Mouse (Mus musculus): ENCODE results near the gene Cspg5. TPM values are rescaled to one million over a fixed set of nuclear protein-coding genes. Genes with fewer than 3 reads are reported as not detected.

Cspg5 gene
- polyA plus RNA-seq, 1 experiment from 2014 or later = 7.7 TPM

DNA sequence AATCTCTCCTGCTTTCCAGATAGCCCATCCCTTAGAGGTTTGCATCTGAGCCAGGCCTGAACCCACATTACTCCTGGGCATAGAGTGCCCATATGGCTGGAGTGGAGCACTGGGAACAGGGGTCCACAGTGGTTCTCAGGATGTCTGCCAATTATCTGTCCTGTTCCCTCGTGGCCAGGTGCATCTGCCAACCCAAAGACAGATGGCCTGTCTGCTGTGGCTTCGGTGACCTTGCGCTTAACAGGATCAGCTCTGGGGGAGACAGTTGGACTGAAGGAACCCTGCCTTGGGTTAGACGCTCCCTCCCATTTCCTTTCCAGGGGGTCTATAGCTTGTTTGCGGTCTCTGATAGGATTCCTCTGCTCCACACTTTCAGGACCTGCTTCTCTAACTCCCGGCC is 15.1 kb downstream of the Cspg5 start:
- H3K9me3 ChIP-seq = no peaks in the 10 kb centered on the region
- no peaks in the 10 kb centered on the region for H3K27me3 ChIP-seq
- no peak overlapping the region for H3K9ac ChIP-seq
- ATAC-seq (ENCODE audit: insufficient number of reproducible peaks, insufficient read depth, low FRiP score, low TSS enrichment, low read depth) = no peak
- no peak overlapping the region for H3K4me2 ChIP-seq
- H3K4me1 ChIP-seq = no peaks in the 10 kb centered on the region
- H3K36me3 ChIP-seq = no peaks in the 10 kb centered on the region
- no peak overlapping the region for H3K27ac ChIP-seq
- 81% methylated on average over 6 of the region's 6 CpGs for WGBS
- H3K4me3 ChIP-seq = no peak overlapping the region

DNA sequence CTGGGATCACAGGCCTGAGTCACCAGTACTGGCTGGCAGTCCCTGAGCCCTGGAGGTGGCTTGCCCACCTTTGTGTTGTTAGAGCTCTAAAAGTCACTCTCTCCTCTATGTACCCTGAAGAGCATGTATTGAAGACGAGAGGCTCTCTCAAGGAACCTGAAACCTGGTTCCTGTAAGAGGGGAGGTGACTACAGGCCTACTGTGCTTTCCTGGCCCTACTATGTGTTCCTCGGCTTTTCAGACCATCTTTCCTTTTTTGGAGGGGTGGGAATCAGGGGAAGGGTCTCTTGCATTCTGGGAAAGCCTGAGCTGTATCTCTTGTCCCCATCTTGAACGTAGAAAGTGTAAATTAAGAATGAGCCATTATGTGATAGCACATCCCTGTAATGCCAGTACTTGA is 15.5 kb downstream of the Cspg5 start:
- no peak for ATAC-seq (ENCODE audit: insufficient number of reproducible peaks, insufficient read depth, low FRiP score, low TSS enrichment, low read depth)
- Histone ChIP-seq H3K27ac (no peak overlapping the region), H3K4me1 (no peaks in the 10 kb centered on the region), H3K4me2 (no peak overlapping the region), H3K27me3 (no peaks in the 10 kb centered on the region), H3K9me3 (no peaks in the 10 kb centered on the region), H3K36me3 (no peaks in the 10 kb centered on the region), H3K4me3 (no peak overlapping the region), H3K9ac (no peak overlapping the region)
- WGBS = 70% methylated on average over 3 of the region's 3 CpGs

DNA sequence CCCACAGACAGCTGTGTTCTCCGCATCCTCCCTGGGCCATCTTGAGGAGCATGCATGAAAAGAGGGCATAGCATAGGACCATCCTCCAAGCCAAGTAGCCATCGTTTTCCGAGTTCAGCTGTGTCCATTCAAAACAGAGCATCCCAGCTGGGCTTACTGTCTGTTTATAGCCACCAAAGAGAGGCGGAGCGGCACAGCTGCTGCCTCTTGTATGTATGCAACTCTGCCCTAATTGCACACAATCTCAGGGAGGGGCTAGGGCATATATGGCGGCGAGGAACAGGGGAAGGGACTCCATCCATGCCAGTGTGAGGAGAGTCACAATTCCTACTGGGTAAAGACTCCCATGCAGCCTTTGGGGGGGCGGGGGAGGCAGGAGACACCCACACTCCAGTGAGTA is 19.6 kb downstream of the Cspg5 start:
- no peak overlapping the region for H3K9ac ChIP-seq
- H3K4me1 ChIP-seq = no peaks in the 10 kb centered on the region
- no peak overlapping the region for H3K4me3 ChIP-seq
- no peaks in the 10 kb centered on the region for H3K27me3 ChIP-seq
- no peak overlapping the region for H3K4me2 ChIP-seq
- H3K9me3 ChIP-seq = no peaks in the 10 kb centered on the region
- WGBS = 88% methylated on average over 8 of the region's 8 CpGs
- H3K27ac ChIP-seq = no peak overlapping the region
- ATAC-seq (ENCODE audit: insufficient number of reproducible peaks, insufficient read depth, low FRiP score, low TSS enrichment, low read depth) = no peak
- H3K36me3 ChIP-seq = no peaks in the 10 kb centered on the region

DNA sequence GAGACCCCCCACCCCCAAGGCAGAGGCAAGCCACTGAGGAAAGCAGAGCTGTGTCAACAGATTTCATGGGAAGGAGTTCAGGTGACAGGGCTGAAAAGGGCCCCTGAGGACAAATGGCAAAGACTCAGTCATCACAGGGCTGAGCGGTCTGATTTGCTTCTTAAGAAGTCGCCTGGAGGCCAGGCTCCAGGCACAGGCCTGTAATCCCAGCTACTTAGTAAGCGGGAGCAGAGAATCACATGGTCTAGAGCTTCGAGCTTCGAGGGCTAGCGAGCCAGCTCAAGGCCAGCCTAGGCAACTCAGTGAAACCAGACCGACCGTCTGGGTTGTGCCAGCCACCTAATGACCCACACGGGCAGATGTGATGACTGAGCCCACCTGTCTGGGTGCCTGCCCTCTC is 21.4 kb downstream of the Cspg5 start:
- H3K4me2 ChIP-seq = no peak overlapping the region

DNA sequence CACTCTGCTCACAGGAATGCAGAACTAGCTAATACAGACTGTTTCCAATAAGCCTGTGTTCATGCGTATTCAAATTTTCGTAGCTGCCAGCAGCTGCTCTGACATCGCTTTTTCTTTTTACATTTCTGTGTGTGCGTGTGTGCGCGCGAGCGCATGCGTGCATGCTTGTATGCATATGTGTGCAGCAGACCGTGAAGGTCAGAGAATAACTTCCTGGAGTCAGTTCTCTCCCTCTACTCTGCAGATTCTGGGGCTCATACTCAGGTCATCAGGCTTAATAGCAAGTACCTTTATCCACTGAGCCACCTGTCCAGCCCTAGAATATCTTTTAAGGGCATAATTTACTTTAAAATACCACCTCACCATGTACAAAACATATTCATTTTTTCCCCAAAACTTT is 24.8 kb downstream of the Cspg5 start:
- Histone ChIP-seq H3K9me3 (no peaks in the 10 kb centered on the region), H3K4me2 (no peak overlapping the region), H3K9ac (no peak overlapping the region), H3K4me1 (no peaks in the 10 kb centered on the region), H3K27me3 (no peaks in the 10 kb centered on the region), H3K4me3 (no peak overlapping the region), H3K27ac (no peak overlapping the region), H3K36me3 (no peaks in the 10 kb centered on the region)
- no peak for ATAC-seq (ENCODE audit: insufficient number of reproducible peaks, insufficient read depth, low FRiP score, low TSS enrichment, low read depth)
- WGBS = 71% methylated on average over 10 of the region's 10 CpGs

More for the DNA sequence above, 21.4 kb downstream of the Cspg5 start:
- H3K27ac ChIP-seq = no peak overlapping the region
- no peaks in the 10 kb centered on the region for H3K27me3 ChIP-seq
- H3K9ac ChIP-seq = no peak overlapping the region
- no peaks in the 10 kb centered on the region for H3K36me3 ChIP-seq
- no peaks in the 10 kb centered on the region for H3K9me3 ChIP-seq
- ATAC-seq (ENCODE audit: insufficient number of reproducible peaks, insufficient read depth, low FRiP score, low TSS enrichment, low read depth) = no peak
- no peaks in the 10 kb centered on the region for H3K4me1 ChIP-seq
- no peak overlapping the region for H3K4me3 ChIP-seq
- WGBS = 75% methylated on average over 9 of the region's 9 CpGs

DNA sequence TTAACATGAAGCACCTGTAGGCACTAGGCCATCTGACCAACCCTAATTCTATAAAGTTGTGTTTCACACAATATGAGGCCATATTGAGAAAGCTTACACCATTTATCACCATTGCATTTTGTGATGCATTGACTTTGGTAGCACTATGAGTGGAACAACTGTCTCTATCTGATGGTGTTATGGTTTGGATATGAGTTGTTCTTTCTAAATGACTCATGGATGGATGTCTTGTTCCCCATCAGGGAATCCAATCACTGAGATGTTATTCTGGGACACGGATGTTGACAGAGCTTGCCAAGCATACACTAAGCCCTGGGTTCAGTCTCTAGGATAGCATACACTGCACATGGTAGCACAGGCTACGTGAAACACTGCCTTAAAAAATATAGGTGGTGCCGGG is 28.7 kb downstream of the Cspg5 start:
- ATAC-seq (ENCODE audit: insufficient number of reproducible peaks, insufficient read depth, low FRiP score, low TSS enrichment, low read depth) = no peak
- no peak overlapping the region for H3K9ac ChIP-seq
- no peaks in the 10 kb centered on the region for H3K4me1 ChIP-seq
- H3K27ac ChIP-seq = no peak overlapping the region
- H3K36me3 ChIP-seq = no peaks in the 10 kb centered on the region
- no peak overlapping the region for H3K4me2 ChIP-seq
- no peaks in the 10 kb centered on the region for H3K9me3 ChIP-seq
- no peak overlapping the region for H3K4me3 ChIP-seq
- WGBS = 91% methylated on average over 3 of the region's 3 CpGs
- H3K27me3 ChIP-seq = no peaks in the 10 kb centered on the region

DNA sequence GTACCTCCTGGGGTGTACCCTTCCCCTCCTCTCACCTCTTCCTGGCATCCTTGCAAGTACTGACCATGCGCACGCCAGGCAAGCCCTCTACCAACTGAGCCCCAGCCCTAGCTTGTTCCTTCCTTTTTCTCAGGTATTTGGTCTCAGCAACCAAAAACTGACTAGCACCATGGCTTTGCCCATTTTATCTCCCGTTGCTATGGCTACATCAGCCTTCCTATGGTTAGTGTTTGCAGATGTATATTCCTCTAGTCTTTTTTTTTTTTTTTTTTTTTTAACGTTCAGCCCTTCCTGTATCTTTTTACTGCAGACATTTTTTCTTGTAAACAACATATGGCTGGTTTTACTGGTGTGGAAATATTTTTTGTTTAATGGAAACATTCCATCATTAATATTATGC is 29.9 kb downstream of the Cspg5 start:
- no peaks in the 10 kb centered on the region for H3K4me1 ChIP-seq
- H3K9me3 ChIP-seq = no peaks in the 10 kb centered on the region
- H3K27ac ChIP-seq = no peak overlapping the region
- no peak for ATAC-seq (ENCODE audit: insufficient number of reproducible peaks, insufficient read depth, low FRiP score, low TSS enrichment, low read depth)
- no peaks in the 10 kb centered on the region for H3K27me3 ChIP-seq
- H3K36me3 ChIP-seq = no peaks in the 10 kb centered on the region
- no peak overlapping the region for H3K4me3 ChIP-seq
- no peak overlapping the region for H3K9ac ChIP-seq
- no peak overlapping the region for H3K4me2 ChIP-seq
- 64% methylated on average over 4 of the region's 4 CpGs for WGBS

DNA sequence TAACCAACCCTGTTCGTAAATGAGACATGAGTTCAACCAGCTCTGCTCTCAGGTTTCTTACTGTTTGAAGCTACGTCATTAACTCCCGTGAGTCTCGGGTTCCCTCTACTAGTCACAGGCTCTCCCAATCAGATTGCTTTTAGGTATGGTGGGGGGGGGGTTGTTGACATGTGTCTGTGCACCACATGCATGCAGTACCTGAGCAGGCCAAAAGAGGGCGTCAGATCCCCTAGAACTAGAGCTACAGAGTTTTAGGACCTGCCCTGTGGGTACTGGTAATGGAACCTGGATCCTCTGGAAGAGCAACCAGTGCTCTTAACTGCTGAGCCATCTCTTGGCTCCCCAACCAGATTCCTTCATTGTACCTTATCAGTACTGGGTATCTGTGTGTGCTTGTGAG is 32.3 kb downstream of the Cspg5 start:
- Histone ChIP-seq H3K9ac (no peak overlapping the region), H3K4me2 (no peak overlapping the region), H3K27me3 (no peaks in the 10 kb centered on the region), H3K36me3 (no peaks in the 10 kb centered on the region), H3K4me1 (no peaks in the 10 kb centered on the region), H3K9me3 (no peaks in the 10 kb centered on the region), H3K4me3 (no peak overlapping the region), H3K27ac (no peak overlapping the region)
- ATAC-seq (ENCODE audit: insufficient number of reproducible peaks, insufficient read depth, low FRiP score, low TSS enrichment, low read depth) = no peak
- 40% methylated on average over 5 of the region's 5 CpGs for WGBS

DNA sequence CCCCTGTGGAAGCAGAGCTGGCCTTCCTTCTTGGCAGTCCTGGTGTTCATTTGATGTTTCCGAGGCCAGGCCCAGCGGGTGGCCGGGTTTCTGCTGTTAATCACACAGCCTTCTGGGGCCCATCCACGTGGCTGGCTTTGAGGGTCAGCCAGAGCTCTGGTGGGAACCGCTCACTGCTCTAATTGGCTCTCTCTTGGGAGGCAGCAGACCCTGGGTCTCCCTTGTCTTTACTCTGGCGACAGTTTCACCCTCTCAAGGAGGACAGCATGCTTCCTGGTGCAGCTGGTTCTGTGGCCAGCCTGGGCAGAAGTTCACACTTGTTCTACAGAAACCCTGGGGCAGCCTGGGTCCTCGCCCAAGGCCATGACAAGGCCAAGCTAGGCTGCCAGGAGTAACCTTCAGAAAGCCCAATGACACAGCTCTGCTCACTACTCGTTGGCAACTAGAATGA is 33.9 kb downstream of the Cspg5 start:
- no peaks in the 10 kb centered on the region for H3K27me3 ChIP-seq
- H3K9me3 ChIP-seq = no peaks in the 10 kb centered on the region
- no peak overlapping the region for H3K9ac ChIP-seq
- H3K4me2 ChIP-seq = no peak overlapping the region
- ATAC-seq (ENCODE audit: insufficient number of reproducible peaks, insufficient read depth, low FRiP score, low TSS enrichment, low read depth) = no peak
- H3K27ac ChIP-seq = no peak overlapping the region
- no peaks in the 10 kb centered on the region for H3K36me3 ChIP-seq
- H3K4me3 ChIP-seq = no peak overlapping the region
- whole genome bisulfite sequencing = 58% methylated on average over 8 of the region's 8 CpGs
- H3K4me1 ChIP-seq = no peaks in the 10 kb centered on the region

DNA sequence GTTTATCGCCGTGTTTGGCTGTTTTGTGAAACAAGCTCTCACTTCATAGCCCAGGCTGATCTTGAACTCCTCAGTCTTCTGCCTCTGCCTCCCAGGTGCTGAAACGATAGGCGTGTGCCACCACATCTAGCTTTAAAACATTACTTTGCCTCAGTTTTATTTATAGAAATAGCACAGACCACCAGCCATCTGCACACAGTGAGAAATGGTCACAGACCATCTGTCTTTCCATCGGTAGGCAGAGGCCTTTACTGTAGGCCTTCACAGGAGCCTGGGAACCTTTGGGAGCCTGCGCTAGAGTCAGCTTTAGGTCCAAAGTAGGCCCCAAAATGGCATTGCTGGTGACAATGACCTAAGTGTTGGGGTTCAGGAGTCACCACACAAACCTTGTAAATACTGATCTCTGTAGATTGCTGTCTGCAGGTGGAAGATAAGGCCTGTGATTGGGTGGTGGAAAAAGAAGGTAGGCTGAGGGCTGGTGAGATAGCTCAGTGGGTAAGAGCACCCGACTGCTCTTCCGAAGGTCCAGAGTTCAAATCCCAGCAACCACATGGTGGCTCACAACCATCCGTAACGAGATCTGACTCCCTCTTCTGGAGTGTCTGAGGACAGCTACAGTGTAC is 40.6 kb downstream of the Cspg5 start:
- Histone ChIP-seq H3K4me1 (no peaks in the 10 kb centered on the region), H3K4me2 (no peak overlapping the region), H3K4me3 (no peak overlapping the region), H3K9me3 (no peaks in the 10 kb centered on the region), H3K27me3 (no peaks in the 10 kb centered on the region), H3K9ac (no peak overlapping the region), H3K36me3 (no peaks in the 10 kb centered on the region), H3K27ac (no peak overlapping the region)
- 92% methylated on average over 10 of the region's 10 CpGs for WGBS
- ATAC-seq (ENCODE audit: insufficient number of reproducible peaks, insufficient read depth, low FRiP score, low TSS enrichment, low read depth) = no peak

DNA sequence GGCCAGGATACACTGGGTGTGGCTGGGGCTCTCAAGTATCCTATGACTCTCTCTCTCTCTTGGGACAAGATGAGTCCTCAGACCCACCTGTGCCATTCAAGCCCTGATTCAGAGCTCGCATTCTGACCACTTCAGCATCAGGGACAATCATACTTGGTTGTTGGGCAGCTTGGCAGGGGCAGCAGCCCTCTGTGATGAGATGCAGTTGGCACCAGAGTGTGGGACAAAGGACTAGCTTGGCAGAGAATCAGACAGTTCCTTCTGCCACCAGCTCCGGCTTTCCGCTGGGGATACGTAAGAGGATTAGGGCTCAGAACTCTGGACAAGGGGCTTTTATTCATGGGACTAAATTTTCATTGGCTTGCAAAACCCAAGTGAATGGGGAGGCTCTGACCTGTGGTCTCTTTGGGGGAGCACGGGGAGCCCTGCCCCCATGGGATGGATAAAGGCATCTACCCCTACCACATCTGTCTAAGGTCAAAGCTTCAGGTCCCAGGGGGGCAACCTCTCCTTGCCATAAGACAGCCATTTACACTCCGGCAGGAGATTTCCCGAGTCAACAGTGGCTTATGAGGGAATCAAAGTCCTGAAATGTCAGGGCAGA is 43.8 kb downstream of the Cspg5 start:
- Histone ChIP-seq H3K9me3 (no peaks in the 10 kb centered on the region), H3K27ac (no peak overlapping the region), H3K4me3 (no peak overlapping the region), H3K4me1 (no peaks in the 10 kb centered on the region), H3K27me3 (no peaks in the 10 kb centered on the region), H3K9ac (no peak overlapping the region), H3K4me2 (no peak overlapping the region), H3K36me3 (no peaks in the 10 kb centered on the region)
- ATAC-seq (ENCODE audit: insufficient number of reproducible peaks, insufficient read depth, low FRiP score, low TSS enrichment, low read depth) = no peak
- 66% methylated on average over 7 of the region's 7 CpGs for WGBS

DNA sequence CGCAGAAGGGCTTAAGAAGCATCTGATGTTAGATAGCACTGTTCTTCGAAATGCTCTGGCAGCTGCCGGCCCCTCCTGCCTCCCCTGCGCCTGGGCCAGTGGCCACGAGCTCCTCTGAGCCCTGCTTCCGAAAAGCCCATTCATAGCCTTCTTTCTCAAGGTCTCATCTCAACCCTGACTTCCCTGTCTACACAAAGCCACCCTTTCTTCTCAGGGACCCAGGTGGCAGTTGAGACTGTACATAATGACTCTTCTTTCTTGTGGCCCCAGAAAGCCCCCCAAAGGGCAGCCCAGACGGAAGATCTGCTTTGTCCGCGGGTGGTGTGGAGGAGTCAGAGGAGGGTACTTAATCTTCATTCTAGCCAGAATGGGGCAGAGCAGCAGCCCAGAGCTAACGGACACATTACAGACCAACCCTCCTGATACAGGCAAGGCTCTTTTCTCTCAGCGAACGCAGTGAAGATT is 49.7 kb downstream of the Cspg5 start:
- Histone ChIP-seq H3K9ac (no peak overlapping the region), H3K27ac (no peak overlapping the region), H3K4me2 (no peak overlapping the region), H3K4me1 (no peaks in the 10 kb centered on the region), H3K27me3 (no peaks in the 10 kb centered on the region), H3K36me3 (no peaks in the 10 kb centered on the region), H3K4me3 (no peak overlapping the region), H3K9me3 (no peaks in the 10 kb centered on the region)
- 47% methylated on average over 12 of the region's 12 CpGs for WGBS
- ATAC-seq (ENCODE audit: insufficient number of reproducible peaks, insufficient read depth, low FRiP score, low TSS enrichment, low read depth) = no peak
